Mouse (Mus musculus): ENCODE results near the gene Shld1.

DNA sequence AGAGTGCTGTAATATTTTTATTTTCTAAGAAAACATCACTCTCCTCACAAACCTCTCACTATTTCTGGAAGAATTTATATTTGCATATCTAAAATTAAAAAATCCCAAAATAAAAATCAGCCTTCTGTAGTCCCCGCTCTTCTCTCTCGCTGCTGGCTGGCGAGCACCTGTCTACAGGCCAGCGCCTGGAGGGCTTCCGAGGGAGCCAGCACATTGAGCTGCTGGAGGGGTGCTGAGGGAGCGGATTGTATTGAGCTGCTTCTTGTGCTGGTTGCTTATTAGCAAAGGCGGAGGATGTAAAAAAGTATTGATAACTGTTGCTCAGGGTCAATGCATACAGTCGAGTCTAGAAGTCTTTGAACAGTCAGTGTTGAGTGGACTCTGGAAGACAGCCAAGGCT is 25.3 kb downstream of the Shld1 start:
- no peak for TF ChIP-seq CTCF (IDR thresholded peaks at IDR 0.05; ENCODE audit: borderline replicate concordance, insufficient read depth, low read depth, low read length)
- no peak for TF ChIP-seq POLR2A (IDR thresholded peaks at IDR 0.05; ENCODE audit: borderline replicate concordance, insufficient read depth, low read length)

All from cerebellum, adult 2 months (tissue).